Mouse (Mus musculus) spleen, postnatal 14 days (tissue): Measurements from ENCODE around the gene Gm49394.
A peak's percentile ranks its signal among the peaks of the same experiment; 100 is the strongest.

Experiments
- DNase-seq, 2 experiments: peaks; one replicate each; pipeline ENCODE4 v3.0.0; 2021 to 2022; ENCODE audit warnings: low spot score in 2 of 2

The Gm49394 gene

DNA sequence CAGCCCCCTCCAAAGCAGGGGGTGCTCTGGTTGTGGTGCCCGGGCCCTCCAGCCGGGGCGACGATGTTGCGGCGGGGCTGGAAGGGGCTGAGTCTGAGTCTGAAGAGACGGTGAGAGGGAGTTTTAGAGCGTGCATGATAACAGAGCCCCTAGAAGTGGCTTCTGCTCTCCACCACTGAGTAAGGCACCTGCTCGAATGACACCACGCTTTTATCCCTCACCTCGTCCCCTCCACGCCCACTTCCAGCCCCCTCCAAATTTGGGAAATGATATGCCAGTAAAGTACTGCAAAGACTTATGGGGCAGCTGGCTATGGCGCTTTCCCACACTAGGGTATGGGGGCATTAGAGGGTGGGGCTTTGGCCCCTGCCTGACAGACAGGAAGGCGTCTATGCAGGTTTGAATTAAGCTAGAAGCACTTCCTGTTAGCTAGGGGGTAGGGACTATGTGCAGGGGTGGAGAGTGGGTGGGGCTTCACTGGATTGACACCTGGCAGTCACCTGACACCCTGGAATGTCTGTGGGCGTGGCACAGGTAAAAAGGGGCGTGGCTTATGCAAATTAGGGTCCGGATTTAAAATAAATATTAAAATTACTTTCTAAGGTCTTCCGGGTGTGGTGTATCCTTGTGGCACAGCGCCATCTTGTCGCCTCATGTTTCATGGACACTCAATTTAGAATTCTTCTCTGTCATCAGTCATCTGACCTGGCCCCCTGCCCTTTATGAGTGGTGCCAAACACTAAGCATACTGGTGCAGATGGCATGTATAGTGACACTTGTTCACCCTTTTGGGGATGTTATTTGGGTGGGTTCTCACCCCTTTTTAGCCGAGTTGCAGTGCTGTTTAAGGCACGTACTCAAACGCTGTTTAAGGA lies at the start of gene Gm49394:
Gm49394 (minus strand) TSS at position 192 of the 875 bp plus-strand sequence.
- DNase-seq = no peak

DNA sequence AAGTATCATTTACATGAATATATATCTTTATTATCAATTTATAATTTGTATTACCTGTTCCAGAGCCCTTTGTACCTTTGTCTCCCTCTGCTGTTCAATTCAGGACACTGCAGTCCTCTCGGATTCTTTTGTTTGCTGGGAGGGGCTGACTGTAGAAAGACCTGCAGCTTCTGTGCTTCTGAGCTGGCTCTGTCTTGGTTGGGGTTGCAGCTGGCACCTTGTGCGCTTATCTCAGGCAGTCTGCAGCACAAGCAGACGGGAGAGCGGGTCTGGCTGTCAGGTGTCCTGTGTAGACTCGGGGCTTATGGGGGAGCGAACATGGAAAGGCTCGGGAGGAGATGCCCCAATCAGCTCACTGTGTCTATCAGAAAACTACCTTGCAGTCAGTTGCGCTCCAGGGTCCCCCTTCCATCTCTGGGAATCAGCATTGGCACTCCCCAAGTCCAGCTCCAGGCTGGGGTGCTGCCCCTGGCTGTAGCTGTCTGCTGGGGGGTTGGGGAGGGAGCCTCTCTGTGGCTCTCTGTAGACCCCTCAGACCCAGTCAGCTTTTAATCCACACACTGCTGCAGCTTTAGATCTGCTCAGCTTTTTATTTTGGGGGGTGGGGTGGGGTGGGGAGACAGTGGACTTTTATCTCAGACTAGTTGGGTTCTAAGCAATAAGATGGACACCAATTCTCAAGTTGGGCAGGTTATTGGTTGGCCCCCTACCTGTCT lies 45.2 kb upstream of the Gm49394 start:
- peak in 1 of 2 experiments; percentile 14 for DNase-seq

DNA sequence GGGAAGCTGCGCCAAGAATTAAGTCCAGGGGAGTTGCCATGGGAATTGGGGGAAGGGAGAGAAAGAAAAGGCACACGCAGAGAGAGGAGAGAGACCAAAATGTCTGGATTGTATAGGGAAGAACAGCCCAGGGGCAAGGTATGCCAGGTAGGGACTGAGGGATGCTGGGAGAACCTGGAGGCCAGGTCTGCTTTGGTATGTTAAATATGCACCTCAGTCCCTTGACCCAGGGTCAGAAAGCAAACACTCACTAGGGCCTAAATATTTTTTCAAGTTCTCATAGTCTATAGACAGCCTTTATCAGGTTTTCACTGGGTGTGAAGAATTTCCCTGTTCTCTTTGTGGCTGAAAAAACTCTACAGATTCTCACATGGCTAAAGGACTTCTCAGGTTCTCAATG lies 37.1 kb upstream of the Gm49394 start:
- DNase-seq = no peak

DNA sequence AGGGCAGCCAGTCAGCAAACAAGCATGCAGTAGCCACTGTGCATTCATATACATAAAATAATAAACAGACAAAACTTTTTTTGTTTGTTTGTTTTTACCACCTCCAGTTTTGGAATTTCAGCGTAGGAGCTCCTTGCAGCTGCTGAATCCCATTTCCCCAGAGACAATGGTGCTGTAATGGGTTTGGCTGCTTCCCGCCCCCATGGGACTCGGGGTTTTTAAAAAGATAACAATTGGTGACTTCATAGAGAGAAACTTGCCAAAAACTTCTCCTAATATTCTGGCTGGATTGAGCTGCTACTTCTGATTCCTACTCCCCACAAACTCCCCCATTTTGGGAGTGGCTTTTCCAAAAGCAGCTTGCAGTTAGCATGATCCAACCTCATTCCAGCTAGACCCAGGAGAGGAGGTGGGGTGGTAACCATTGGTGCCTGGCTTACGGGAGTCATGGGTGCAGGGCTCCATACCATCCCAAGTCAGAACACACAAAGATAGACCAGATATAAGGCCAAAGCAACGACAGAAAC lies 29.7 kb upstream of the Gm49394 start:
- no peak for DNase-seq

DNA sequence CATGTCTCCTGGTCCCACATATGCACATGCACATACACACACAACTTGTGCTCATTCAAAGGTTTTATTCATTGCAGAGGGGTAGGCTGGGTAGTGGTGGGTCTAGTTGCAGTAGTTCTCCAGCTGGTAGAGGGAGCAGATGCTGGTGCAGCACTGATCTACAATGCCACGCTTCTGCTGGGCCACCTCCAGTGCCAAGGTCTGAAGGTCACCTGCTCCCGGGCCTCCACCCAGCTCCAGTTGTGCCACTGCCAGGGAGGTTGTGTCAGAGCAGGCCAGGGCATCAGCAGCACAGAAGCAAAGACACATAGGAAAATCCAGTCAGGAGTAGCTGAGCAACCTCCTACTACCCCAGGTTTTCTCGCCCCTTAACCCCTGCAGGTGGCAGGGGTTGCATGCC lies 8.9 kb upstream of the Gm49394 start:
- no peak for DNase-seq

DNA sequence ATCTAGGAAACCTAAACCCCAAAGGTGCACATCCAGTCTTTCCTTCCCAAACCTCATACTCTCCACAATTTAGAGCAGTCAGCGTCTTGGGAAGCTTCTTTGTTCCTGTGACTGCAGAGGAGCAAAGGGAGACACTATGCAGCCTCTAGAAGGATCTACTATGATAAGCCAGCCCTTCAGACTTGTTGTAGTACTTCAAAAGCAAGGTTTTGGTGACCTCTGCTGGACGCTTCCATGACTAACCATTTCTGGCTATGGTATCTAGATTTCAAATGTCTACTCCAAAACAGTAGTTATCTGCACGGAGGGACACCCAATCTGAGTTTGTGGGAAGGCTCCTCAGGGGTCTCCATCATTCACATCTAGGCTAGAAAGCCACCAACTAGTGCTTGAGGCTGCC lies 5.9 kb upstream of the Gm49394 start:
- DNase-seq = peak in 1 of 2 experiments; percentile 32

DNA sequence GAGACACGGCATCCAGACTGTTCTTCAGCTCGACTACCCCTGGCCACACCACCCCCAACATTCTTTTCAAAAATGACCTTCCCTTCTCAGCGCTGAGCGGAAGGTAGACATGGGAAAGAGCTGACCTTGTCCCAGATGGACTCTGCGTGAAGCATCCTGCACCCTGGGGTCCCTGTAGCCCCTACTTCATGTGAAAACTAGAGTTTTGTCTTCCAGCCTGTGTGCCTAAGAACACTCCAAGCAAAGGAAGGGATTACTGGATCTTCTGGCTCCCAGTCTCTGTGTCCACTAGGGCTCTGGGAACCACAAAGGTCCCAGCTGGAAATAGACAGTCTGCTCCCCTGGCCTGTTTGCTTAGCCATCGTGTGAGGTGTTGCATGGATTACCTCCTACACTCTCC lies 5.4 kb upstream of the Gm49394 start:
- DNase-seq = no peak

DNA sequence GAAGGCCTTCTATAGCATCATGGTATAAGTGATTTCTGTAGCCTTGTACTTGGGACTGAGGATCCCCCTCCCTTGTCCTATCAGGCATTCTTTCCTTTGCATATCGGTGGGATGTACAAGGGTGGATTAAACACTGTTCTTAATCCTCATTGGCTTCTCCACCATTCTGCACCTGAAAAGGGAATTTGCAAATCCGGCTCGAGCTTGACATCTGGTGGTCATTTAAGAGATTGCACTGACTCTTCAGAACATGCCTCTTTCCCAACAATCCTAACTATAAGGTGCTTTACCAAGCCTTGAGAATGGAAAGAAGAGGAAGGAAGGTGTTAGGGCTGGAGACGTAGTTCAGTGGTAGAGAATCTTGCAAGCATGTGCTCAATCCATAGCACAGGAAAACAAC lies 2.4 kb upstream of the Gm49394 start:
- no peak for DNase-seq

DNA sequence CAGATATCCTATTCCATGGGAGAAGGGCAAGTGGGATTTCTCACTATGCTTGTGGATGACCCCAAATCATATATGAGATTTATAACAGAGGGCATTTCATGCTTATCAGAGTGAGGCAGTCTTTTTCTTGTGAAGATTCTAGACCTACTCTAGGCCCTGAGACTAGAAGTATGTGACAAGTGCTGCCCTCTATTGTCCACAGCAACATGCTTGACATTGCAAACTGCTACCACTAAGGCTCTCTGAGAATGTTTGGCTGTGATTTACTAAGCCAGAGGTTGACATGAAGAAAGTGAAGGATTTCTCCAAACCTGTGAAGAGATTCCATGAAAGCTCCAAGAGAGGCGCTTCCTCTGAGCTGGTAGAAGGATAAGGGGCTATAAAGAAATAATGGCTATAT lies 1.3 kb upstream of the Gm49394 start:
- no peak for DNase-seq

DNA sequence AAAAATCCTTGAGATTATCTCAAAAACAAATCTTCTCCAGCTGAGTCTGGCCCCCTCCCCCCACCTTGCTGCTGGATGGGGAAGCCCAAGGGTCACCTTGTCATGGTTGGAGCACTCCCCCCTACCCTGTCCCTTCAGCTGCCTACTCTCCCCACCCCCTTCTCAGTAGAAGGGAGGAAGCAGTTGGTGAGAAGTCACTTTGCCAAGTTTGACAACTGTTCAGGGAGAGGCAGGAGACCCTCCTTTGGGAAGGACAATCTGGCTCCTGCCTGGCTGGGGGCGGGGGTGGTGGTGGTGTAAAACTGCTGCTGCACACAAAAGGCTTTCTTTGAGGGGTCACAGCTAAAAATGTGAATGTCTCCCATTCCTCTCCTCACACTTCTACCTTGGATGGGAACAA lies 1.4 kb downstream of the Gm49394 start:
- no peak for DNase-seq

DNA sequence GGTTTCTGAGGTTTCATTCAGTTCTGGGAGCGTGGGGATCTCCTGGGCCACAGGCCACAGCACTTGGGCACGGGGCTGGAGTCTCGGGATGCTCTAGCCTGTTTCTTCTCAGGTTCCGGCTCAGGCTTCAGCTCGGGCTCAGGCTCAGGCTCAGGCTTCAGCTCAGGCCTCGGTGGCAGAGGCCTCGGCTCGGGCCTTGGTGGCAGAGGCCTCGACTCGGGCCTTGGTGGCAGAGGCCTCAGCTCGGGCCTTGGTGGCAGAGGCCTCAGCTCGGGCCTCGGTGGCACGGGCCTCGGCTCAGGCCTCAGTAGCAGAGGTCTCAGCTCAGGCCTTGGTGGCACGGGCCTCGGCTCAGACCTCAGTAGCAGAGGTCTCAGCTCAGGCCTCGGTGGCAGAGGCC lies 2.2 kb downstream of the Gm49394 start:
- no peak for DNase-seq

DNA sequence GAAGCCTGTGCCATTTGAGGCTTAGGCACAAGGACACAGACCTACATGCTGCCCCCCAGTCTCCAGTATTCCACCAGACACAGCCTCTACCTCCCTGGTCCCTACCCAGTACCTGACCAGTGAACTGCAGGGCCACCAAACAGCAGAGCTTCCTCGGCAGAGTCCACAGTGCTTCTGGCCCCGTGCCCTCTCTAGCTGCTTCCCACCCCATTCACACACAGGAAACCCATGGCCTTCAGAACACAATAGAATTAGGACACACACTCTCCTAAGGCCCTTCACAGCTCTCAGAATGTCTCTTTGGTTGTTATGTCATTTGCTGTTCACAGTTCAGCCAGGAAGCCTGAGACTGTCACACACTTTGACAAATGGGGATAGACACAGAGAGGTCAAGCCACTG lies 3.1 kb downstream of the Gm49394 start, which contains the start of gene Igf2:
Igf2 (minus strand) TSS at position 158 of the 400 bp plus-strand sequence.
- DNase-seq = no peak

DNA sequence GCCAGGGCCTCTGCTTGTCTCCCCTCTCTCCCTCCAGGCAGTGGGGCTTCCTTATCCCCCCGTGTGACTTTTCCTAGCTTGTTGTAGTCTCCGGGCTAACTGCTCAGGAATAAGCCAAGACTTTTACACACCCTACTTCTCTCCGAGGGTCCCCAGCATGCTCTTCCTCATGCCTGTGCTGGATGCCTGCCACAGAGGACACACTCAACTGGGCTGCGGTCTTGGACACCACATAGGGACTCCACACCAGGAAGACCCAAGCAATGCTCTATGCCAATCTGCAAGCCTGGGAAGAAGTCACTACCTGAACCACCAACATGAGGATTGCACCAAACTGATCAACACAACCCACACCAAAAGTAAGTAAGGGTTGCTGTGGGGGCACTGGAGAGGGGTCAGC lies 3.6 kb downstream of the Gm49394 start:
- DNase-seq = no peak

DNA sequence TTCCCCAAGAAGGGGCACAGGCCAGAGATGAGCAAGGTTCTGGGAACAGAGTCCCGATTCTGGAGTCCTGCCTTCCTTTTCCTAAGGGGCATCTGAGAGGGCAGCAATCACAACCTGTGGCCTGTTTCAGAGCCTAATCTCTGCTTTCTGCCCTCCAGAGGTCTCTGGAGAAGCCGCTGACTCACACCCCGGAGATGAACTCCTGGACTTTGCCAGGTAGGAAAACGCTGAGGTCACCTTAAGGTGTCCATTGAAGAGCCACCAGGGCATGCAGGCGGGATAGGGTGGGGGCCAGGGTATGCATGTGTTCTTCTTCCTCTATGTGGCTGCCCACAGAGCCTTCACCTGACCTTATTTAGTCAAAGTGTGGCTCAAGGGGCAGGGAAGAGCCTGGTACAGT lies 4.4 kb downstream of the Gm49394 start:
- DNase-seq = no peak

DNA sequence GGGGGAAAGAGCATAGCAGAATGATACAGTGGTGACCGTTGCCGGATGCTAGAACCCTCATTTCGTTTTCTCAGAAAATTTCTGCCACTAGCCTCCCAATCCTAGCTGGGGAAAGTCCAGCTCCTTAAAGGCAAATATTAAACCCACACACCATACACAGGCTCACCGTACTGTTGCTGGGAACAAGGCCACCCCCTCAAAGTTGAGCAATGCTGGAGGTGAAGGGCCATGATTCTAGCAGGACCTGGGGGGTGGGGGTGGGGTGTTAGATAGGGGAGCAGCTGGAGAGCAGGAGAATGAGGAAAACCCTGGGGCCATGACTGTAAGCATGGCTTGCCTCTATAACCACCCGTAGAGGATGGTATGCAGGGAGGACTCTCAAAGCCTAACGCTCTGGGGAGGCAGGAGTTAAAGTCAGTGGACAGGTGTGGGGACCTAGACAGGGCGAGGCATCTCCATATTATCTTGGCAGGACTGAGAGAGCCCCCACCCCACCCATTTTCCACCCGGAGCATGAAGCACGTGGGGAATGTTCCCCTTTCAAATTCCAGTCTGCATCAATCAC lies 5.2 kb downstream of the Gm49394 start:
- no peak for DNase-seq

DNA sequence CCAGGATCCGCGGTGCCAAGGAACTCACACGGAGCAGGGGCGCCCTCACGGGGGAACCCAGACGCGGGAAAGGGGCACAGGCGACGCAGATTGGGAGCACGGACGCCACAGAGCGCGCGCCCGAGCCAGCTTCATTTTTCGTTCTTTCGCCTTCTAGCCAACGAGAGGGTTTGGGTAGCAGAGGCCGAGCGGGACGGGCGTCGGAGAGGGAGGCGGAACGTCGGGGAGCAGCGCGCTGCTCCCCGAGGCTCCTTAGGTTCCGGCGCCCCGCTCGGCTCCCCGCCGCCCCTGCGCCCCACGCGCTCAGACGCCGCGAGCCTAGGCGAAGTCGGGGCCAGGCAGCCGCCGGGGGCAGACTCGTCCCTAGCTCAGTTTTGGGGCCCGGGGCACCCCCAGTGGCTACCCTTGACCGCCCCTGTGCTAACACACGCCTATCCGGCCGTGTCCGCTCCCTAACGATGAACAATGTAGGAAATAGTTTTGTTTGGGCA lies 5.8 kb downstream of the Gm49394 start:
- no peak for DNase-seq

DNA sequence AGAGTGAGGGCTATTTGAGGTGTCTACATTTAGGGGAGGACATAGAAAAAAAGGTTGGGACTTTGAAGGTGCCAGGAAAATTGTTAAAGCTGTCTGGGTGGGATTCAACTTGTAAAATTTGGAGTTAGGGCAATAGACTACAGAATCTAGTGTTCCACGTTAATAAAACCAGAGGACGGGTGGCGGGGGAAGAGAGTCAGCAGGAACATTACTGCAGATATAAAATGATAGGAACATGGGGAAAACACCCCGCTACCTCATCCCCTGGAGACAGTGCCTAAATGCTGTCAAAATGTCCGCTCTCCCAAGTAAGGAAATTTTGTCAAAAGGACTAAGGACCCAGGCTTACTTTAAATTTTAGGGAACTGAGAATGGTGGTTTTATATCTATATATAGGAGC lies 6.6 kb downstream of the Gm49394 start:
- DNase-seq = no peak

DNA sequence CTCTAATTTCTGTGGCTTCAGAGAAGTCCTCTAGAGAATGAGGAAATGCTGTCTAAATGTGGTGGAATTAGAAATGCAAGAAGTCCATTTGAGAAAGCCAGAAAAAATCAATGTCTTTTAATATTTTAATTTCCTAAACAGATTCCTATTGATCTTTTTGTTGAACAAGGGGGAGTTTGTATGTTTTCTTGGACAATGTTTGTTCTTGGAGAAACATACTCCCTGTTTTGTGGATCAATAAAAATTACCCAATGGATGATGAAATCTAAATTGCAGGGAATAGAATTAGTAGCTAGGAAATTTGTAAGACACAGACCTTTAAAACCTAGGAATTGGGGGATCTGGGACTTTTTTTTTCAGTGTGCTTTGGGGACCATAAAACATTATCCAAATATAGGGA lies 7.9 kb downstream of the Gm49394 start:
- DNase-seq = no peak

DNA sequence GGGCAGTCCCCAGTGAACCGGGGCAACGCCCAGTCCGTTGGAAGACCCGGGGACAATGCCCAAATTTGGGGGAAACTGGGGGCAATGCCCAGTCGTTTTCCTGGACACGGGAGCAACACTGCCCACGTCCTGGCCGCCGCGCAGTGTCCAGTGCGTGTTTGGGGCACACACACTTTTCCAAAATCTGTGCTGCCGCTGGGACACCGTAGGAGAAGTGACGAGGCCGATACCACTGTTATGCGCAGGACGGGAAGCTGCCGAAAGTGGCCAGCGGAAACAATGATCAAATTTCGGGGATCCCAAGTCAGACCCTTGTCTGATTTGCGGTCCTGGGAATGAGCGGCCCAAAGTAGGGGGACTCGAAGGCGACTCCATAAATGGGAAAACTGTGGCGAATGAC lies 8.7 kb downstream of the Gm49394 start:
- DNase-seq = no peak

DNA sequence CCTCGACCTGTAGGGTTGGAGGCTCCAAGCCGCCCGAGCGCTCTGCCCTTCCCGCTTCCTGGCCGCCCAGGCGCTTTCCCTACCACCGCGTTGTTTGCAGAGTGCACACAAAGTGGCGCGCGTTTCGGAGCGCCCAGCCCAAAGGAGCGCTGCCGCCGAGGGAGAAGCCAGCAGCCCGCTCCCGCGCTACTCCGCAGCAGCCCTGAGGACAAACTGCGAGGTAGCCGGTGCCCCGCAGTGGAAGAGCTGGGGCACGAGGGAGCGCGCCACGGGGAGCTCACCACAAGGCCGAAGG lies 9.1 kb downstream of the Gm49394 start:
- DNase-seq = no peak

DNA sequence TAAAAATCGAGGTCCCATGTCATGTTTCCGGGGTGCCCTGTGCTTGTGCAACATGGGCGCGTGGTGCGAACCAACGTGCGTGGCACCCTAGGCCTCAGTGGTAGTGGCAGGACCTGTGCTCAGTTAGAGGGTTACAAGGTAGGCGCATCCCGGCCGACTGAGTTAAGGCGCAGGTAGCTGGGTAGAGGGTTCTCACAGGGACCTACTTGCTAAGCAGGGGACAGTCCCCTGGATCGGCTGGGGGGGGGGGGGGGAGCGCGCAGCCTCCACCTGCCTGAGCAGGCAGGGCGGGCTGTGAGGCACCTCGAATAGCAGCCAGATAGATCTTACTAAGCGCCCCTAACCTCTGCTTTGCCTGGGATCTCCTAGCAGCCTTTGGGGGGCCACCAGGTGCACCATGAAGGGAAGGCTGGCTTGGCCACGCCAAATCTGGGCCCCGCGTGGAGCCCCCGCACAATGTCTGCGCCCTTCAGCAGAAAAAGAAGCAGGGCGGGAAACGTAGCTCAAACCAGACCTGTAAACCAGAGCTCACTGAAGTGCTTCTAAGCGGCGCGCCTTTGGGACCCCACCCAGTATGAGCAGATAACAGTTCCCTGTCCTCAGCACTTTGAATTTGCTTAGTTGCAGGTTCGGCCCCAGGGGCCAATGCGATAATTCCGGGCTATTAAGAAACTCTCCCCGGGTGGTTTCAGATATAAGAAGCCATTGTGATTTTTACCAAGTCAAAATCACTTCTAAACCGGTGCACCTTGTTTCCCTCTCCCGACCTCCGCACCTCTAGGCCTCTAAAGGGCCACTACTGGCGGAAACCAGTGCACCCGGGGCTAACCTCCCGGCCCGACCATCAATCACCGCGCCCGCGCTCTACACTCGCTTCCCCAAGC lies 9.7 kb downstream of the Gm49394 start:
- DNase-seq = no peak
